Mouse (Mus musculus): Measurements from ENCODE around the gene Rfc5.
"Not testable (repeated sequence)": the region's sequence is repeated elsewhere in the genome, so short reads cannot be mapped to it uniquely, and the experiment has no call there.

Gene Rfc5

GRCm38 (mm10) chr5:117377731-117378130, 11.1 kb downstream of the Rfc5 start:
- intact Hi-C loops (cut with DNase I) = not testable (repeated sequence)

GRCm38 (mm10) chr5:117376331-117376761, 12.5 kb downstream of the Rfc5 start:
- intact Hi-C loops (cut with DNase I) = no loop called here

GRCm38 (mm10) chr5:117374372-117375049, 14.3 kb downstream of the Rfc5 start:
- intact Hi-C loops (cut with DNase I) = no loop called here

- intact Hi-C loops (cut with DNase I) = no loop called here
These were observed 15.4 kb downstream of the Rfc5 start for GRCm38 (mm10) chr5:117373418-117373817.

GRCm38 (mm10) chr5:117370592-117370991, 18.3 kb downstream of the Rfc5 start:
- intact Hi-C loops (cut with DNase I) = no loop called here

- intact Hi-C loops (cut with DNase I) = no loop called here
These were observed 21.6 kb downstream of the Rfc5 start for GRCm38 (mm10) chr5:117367206-117367605.

GRCm38 (mm10) chr5:117365904-117366561, 22.8 kb downstream of the Rfc5 start:
- intact Hi-C loops (cut with DNase I) = no loop called here

GRCm38 (mm10) chr5:117364821-117365220, 24.0 kb downstream of the Rfc5 start:
- intact Hi-C loops (cut with DNase I) = no loop called here

GRCm38 (mm10) chr5:117363066-117363782, 25.6 kb downstream of the Rfc5 start:
- intact Hi-C loops (cut with DNase I) = no loop called here

- intact Hi-C loops (cut with DNase I) = no loop called here
These were observed 27.3 kb downstream of the Rfc5 start for GRCm38 (mm10) chr5:117361590-117361989.

GRCm38 (mm10) chr5:117360631-117361541, 28.0 kb downstream of the Rfc5 start:
- intact Hi-C loops (cut with DNase I) = no loop called here

- intact Hi-C loops (cut with DNase I) = no loop called here
These were observed 28.7 kb downstream of the Rfc5 start for GRCm38 (mm10) chr5:117360228-117360515.

- intact Hi-C loops (cut with DNase I) = no loop called here
These were observed 29.2 kb downstream of the Rfc5 start for GRCm38 (mm10) chr5:117359497-117360227.

GRCm38 (mm10) chr5:117358725-117359124, 30.1 kb downstream of the Rfc5 start:
- intact Hi-C loops (cut with DNase I) = no loop called here

- intact Hi-C loops (cut with DNase I) = no loop called here
These were observed 30.6 kb downstream of the Rfc5 start for GRCm38 (mm10) chr5:117358248-117358630.

GRCm38 (mm10) chr5:117357478-117358247, 31.2 kb downstream of the Rfc5 start:
- intact Hi-C loops (cut with DNase I) = loop anchor here (2.0 kb wide), 1 partner anchor 39 kb away; the partner anchor contains the start of gene Vsig10

- intact Hi-C loops (cut with DNase I) = loop anchor here (2.0 kb wide), 1 partner anchor 38 kb away; the partner anchor contains the start of gene Vsig10
These were observed 31.7 kb downstream of the Rfc5 start, which contains the start of gene Wsb2 for GRCm38 (mm10) chr5:117357129-117357477. Wsb2 (plus strand) TSS chr5:117357304.

GRCm38 (mm10) chr5:117356365-117357128, 32.3 kb downstream of the Rfc5 start:
- intact Hi-C loops (cut with DNase I) = loop anchor here (2.0 kb wide), 1 partner anchor 38 kb away; the partner anchor contains the start of gene Vsig10

All from adrenal gland (tissue).